Mouse (Mus musculus) erythroblast, adult 5-6 weeks (primary cell): ENCODE measurements around the gene Tmem132b. TPM values are rescaled to one million over a fixed set of nuclear protein-coding genes. Genes with fewer than 3 reads are reported as not detected.

Source experiments
- ATAC-seq: replicated peaks from 2 replicates; pipeline ENCODE4 v1.8.0; 2016; ENCODE audit warnings: moderate number of reproducible peaks, mild to moderate bottlenecking, moderate TSS enrichment, inconsistent platforms; ENCODE audit not compliant: poor library complexity, low FRiP score, severe bottlenecking
- total RNA-seq, 2 experiments: library from RNA; stranded (forward) in 1 of 2; stranded (reverse) in 1 of 2; fragments of 150-400 nt in 1 of 2; fragments of 200-764, 138-1000 nt in 1 of 2; gene quantifications; 2 replicates each; pipeline versions ENCODE4 v1.2.3 to v1.2.4; 2015 to 2017; ENCODE audit warnings: low replicate concordance in 2 of 2

Gene Tmem132b
- total RNA-seq, 2 experiments from 2014 or later: not detected

GRCm38 (mm10) chr5:125648236-125648635 is 116.7 kb downstream of the Tmem132b start:
- ATAC-seq: no peak

- no peak for ATAC-seq
Measured at GRCm38 (mm10) chr5:125649982-125650381, 118.4 kb downstream of the Tmem132b start.

- ATAC-seq: no peak
Measured at GRCm38 (mm10) chr5:125658101-125658500, 126.5 kb downstream of the Tmem132b start.

GRCm38 (mm10) chr5:125658959-125659749 is 127.6 kb downstream of the Tmem132b start:
- no peak for ATAC-seq

DNA sequence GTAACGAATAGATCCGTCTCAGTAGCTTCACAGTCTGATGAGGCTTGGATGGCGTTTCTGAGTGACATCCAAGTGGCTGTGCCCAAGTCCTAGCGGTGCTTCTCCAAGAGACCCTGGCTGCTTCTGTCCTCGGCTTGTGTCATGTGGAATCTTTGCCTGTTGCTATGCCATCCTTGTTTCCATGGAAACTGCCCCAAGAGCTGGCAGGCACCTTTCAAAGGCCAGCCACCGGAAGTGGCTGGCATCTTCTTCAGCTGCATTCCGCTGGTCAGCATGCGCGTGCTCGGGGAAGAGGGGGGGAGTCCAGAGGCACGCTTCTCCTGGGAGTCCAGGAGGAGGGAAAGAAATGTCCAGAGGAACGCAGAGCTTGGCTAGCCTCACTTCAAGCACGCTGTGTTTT is 144.0 kb downstream of the Tmem132b start:
- no peak for ATAC-seq

- ATAC-seq: no peak
Measured at GRCm38 (mm10) chr5:125676025-125676623, 144.6 kb downstream of the Tmem132b start.

DNA sequence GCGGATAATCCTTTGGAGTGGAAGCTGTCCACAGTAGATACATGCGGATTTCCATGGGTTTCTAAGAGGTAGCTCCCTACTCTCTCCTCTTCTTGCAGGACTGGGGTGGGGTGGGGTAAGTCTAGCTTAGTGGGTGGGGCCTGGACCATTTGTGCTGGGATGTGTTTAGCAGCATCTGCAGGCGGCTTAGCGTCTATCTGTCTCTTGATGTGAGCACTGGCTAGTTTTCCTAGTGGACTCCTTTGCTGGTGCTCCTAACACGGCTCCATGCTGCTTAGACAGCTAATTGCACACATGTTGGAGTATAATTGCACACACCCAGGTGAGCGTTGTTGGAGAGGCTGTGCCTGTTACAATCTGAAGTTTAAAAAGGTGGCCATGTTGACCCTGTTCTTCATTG is 149.3 kb downstream of the Tmem132b start:
- ATAC-seq: no peak

GRCm38 (mm10) chr5:125683491-125683890 is 151.9 kb downstream of the Tmem132b start:
- ATAC-seq: no peak

DNA sequence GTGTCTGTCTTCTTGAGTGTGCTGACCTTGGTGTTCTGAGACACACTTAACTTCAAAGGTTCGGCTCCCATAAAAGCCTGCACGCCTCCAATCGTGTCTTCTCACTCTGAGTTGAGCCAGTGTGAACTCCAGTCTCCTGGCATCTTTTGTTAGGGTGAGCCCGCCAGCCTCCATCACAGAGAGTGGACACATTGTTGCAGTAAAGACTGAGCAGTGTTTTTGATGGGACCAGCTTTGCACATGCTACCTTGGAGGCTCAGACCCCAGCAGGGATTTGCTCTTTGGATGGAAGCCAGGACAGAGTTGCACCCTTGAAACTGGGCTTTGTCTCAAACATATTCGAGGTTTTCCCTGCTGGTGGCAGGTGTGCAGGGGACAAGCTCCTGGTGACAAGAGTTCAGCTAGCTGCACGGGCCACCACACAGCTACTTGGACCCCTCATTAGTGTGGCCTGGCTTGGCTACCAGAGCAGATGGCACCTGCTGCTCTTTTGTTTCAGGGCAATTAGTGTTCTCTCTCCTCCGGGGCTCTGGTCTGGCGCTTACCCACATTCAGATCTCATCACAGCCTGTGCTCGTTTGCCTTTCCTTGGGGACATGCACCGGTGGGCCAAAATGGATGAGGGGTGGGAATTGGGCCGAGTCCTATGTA is 154.2 kb downstream of the Tmem132b start:
- ATAC-seq: no peak

- no peak for ATAC-seq
Measured at GRCm38 (mm10) chr5:125692538-125692937, 161.0 kb downstream of the Tmem132b start.

DNA sequence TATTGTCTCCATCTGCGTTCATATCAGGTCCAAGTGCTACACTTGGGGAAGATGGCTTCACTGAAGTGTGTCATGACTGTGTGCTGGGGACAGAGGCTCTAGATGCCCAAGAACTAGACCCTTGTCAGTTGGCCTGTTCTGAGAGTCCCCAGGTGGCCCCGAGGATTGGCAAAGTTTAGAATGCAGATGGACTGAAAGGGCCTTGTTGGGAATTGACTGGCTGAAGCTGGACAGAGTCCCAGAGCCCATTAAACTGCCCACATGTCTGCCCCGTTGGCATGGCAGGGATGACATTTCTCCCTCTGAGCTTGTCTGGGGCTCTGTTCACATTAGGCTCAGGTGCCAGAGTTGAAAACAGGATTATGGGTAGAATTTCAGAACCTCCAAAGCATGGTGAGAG is 167.8 kb downstream of the Tmem132b start:
- ATAC-seq: no peak

GRCm38 (mm10) chr5:125700234-125700633 is 168.7 kb downstream of the Tmem132b start:
- no peak for ATAC-seq

DNA sequence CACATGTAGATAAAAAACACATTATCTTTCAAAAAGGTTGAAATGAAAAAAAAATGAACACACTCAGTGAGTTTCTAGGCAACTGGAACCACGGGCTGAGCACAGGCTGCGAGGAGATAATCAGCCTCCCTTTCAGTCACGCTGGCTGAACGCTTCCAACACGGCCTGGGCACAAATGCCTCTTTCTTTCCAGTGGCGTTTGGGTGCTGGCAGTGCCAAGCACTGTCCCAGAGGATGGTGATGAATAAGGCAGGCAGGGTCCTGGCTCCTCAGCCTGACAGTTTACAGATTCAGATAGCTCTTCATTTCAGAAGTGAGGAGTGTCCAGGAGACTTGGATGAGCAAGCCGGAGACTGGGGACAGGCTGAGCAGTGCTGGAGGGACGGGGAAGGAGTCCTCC is 173.8 kb downstream of the Tmem132b start:
- ATAC-seq: no peak

DNA sequence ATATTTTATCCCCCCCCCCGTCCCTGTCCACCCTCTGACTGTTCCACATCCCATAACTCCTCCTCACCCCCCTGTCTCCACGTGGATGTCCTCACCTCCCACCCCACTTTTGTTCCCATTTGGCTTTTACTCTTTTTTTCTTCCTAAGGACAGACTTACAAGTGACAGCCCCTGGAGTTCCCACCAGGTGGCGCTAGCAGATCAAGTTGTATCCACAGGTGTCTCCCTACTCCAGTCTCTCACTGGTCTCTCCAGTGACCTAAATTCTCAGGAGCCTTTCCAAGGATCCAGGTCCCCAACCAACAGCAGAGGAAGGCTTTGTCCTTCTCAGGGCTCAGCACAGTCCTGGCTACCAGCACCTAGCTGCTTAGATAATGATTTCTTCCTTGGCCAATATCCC is 177.6 kb downstream of the Tmem132b start:
- ATAC-seq: no peak

DNA sequence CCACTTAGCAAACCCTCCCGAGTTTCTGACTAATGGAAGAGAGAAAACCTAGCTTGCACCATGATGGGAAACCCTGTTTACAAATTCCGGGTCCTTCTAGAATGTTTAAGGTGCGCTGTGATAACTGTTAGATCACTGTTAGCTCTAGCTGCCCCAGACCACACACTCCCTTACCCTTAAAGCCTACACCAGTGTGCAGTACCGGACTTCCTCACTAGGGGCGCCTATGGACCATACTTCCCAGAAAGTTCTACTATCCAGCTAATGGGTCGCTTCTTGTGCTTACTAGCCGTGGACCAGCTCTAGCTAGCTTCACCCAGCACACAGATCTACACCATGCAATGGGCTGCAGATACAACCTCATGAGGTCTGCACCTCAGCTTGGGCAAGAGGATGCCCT is 195.2 kb downstream of the Tmem132b start:
- ATAC-seq: no peak

DNA sequence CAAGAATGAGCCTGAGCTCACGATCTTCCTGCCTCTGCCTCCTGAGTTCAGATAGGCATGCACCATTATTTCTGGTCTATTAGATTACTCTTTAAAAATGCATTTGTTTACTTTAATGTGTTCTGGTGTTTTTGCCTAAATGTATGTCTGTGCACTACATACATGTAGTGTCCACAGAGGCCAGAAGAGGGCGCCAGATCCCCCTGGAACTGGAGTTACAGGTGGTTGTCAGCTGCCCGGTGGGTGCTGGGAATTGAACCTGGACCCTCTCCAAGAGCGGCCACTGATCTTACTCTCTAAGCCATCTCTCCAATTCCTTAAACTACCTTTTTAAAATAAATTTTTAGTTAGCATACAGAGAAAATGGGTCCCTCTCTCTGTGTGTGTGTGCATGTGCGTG is 195.9 kb downstream of the Tmem132b start:
- ATAC-seq: no peak

- ATAC-seq: no peak
Measured at GRCm38 (mm10) chr5:125727936-125728335, 196.4 kb downstream of the Tmem132b start.

DNA sequence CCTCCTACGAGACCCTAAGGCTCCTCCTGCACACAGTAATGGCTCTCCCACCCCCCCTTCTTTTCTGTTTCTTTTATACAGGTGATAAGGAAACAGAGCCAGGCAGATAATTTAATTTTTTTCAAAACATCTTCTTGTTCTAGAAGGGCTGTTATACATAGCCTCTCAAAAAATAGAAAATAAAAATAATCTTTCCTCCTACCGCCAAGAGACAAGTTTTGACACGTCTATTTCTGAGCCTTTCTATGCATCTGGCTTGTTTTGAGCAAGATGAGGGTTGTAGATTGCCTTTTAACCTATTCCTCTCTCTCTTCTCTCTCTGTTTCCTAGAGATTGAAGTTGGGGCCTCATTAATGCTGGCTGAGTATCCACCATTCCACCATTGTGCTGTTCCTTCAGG is 196.9 kb downstream of the Tmem132b start:
- no peak for ATAC-seq

GRCm38 (mm10) chr5:125733806-125734205 is 202.2 kb downstream of the Tmem132b start:
- no peak for ATAC-seq

- ATAC-seq: no peak
Measured at GRCm38 (mm10) chr5:125737105-125737504, 205.5 kb downstream of the Tmem132b start.

DNA sequence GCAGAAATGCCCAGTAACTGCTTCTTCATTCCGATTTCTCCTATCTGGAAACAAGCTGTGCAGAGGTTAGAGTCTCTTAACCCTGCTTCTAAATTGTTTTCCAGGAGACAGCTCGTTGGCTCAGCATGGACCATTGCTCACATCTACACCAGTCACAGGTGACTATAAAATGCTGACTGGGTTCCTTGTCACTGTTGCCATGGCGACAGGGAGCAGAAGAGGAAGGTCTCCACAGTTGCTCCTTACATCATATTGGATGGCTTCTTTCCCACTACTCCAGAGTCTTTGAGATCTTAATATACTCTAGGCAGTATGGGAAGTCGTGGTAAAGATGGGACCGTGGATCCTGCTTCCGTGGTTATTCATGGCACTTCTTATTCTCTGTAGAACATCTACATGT is 211.9 kb downstream of the Tmem132b start:
- no peak for ATAC-seq
